Mouse (Mus musculus): Measurements from ENCODE around the gene Ppp2r1b.

DNA sequence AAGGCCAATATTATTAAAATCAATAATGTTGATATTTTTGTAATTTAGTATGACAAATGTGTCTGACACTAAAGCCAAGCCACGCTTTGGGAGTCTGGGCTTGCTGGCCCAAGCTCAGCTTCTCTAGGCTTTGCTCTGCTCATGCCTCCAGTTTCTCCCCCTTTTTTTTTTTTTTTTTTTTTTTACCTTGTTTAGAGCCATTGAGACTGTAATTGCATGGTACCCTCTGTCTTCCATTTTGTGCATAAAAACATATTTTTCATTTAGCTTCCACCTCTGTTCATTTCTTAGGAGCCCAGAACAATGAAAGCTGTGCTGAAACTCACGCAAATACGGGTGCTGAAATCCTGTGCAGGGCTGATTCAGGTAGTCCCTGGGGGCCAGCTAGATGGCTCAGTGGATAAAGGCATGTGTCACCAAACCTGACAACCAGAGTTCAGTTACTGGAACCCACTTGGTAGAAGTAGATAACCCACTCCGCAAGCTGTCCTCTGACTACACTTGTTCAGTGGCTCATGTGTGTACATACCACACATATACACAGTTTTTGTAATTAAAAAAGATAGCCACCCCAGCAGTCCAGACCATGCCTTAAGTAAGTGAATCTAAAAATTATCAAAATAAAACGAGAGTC lies 10.1 kb downstream of the Ppp2r1b start:
- no peak for TF ChIP-seq CTCF (IDR thresholded peaks at IDR 0.05; ENCODE audit: low read depth)
- peak; percentile 64; the same call in 1 of the 2 replicates for TF ChIP-seq EP300 (IDR thresholded peaks at IDR 0.05; ENCODE audit: low read depth)
